Mouse (Mus musculus): ENCODE measurements around the gene Rpl9-ps6. TPM values are rescaled to one million over a fixed set of nuclear protein-coding genes. Genes with fewer than 3 reads are reported as not detected.
"Not testable (repeated sequence)": the region's sequence is repeated elsewhere in the genome, so short reads cannot be mapped to it uniquely, and the experiment has no call there.

Gene Rpl9-ps6
- polyA plus RNA-seq, 1 experiment from 2014 or later, result 101 TPM

DNA sequence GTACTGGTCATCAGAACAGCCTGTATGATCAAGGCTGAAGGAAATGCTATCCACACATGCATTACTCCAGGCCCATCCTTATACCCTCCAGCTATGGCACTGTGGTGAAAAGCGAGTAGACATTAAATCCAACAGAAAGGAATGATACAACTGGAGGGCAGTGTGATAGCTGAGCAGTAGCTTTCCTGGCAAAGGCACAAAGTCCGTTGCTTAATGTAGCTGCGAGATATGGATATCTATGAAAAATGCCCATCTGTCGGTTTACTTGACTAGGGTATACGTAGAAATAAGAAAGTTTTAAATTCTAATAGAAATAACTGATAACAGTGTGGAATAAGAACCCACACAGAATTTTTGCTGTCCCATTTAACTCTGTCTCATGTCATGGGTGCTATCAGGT lies 13.9 kb upstream of the Rpl9-ps6 start:
- peaks cover 6% of the 10 kb centered on the region for H3K4me1 ChIP-seq
- H3K9ac ChIP-seq, result no peak overlapping the region
- no peak overlapping the region for H3K4me3 ChIP-seq
- H3K27ac ChIP-seq, result no peak overlapping the region
- WGBS, result 89% methylated on average over 5 of the region's 5 CpGs
- H3K27me3 ChIP-seq, result no peaks in the 10 kb centered on the region
- ATAC-seq, result no peak
- no peak overlapping the region for H3K4me2 ChIP-seq
- no peaks in the 10 kb centered on the region for H3K9me3 ChIP-seq (replicated peaks)
- no peaks in the 10 kb centered on the region for H3K36me3 ChIP-seq (ENCODE audit: poor library complexity, severe bottlenecking)

DNA sequence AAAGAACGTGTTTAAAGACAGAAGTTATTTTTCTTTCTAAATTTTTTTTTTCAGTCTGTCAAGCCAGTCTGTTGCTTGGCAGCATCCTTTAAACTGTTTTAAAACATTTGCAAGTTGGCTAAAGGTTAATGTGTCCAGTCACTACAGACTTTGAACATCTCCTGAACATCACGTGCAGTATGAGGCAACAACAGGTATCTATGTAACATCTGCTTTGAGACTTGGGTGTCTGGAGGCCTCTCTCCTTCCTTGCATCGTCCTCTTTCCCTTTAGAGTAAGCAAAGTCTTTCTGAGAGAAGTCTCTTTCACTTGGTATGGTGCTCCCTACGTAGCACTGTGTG lies 10.3 kb upstream of the Rpl9-ps6 start:
- no peak overlapping the region for H3K27ac ChIP-seq
- ATAC-seq, result no peak
- no peaks in the 10 kb centered on the region for H3K9me3 ChIP-seq (replicated peaks)
- H3K4me1 ChIP-seq, result no peaks in the 10 kb centered on the region
- no peaks in the 10 kb centered on the region for H3K27me3 ChIP-seq
- no peak overlapping the region for H3K4me3 ChIP-seq
- H3K9ac ChIP-seq, result no peak overlapping the region
- no peak overlapping the region for H3K4me2 ChIP-seq
- H3K36me3 ChIP-seq (ENCODE audit: poor library complexity, severe bottlenecking), result no peaks in the 10 kb centered on the region
- 82% methylated on average over 4 of the region's 4 CpGs for WGBS

DNA sequence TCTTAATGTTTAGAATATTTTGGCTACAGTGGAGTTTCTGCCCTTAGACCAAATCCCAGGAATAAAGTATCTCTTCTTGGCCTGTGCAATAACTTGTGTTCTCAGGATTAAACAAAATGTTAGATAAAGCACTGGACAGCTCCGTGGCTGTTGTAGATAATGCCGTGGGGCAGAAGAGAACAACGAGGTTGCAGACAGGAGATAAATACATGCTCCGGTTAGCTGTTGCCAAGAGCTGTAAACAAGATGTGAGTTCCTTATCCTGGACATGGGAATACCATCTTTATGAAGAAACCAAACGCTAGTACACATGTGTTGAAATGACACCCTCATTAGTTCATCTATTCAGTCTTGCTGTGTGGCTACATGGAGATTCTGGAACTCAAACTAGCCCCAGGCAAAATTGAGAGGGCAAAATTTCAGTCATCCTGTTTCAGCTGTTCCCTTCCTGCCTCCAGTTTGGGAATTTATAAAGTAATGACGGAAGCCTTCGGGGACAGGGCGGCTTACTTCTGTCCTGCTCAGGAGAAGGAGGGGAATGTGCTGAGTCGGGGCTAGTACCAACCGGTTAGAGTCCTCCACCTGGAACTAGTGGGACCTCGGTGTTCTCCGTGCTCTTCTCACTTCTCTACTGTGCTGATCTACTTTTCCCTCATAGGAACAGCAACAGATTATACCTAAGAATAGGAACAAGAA lies 9.8 kb upstream of the Rpl9-ps6 start:
- Histone ChIP-seq H3K27me3 (no peaks in the 10 kb centered on the region), H3K9ac (no peak overlapping the region), H3K9me3 (replicated peaks) (no peaks in the 10 kb centered on the region), H3K36me3 (ENCODE audit: poor library complexity, severe bottlenecking) (no peaks in the 10 kb centered on the region), H3K4me1 (no peaks in the 10 kb centered on the region), H3K4me2 (no peak overlapping the region), H3K4me3 (no peak overlapping the region), H3K27ac (no peak overlapping the region)
- no peak for ATAC-seq
- WGBS, result 90% methylated on average over 12 of the region's 12 CpGs

DNA sequence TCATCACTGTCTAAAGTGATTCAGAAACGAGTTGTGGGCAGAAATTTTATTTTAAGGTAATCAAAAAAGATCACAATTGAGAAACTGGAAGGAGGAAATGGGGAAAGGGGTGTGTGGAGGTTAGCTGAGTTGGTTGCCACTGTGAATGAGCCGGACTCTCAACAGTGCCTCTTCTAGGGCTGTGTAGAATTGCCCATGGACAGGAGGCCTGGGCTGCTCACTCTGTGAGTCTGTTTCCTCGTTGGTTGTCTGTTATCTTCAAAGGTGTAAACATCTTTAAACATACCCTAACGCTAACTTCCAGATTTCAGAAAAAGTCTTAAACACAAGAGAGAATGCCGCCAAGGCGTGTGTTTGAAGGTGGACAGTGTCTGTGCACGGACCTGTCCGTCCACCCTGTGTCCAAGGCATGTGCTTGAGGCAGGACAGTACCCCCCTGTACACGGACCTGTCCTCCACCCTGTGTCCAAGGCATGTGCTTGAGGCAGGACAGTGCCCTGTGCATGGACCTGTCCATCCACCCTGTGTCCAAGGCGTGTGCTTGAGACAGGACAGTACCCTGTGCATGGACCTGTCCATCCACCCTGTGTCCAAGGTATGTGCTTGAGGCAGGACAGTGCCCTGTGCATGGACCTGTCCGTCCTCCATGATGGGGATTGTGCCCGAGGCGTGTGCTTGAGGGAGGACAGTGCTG lies 4.3 kb upstream of the Rpl9-ps6 start:
- H3K27me3 ChIP-seq, result no peaks in the 10 kb centered on the region
- no peak overlapping the region for H3K4me2 ChIP-seq
- H3K9ac ChIP-seq, result no peak overlapping the region
- no peak overlapping the region for H3K4me3 ChIP-seq
- no peaks in the 10 kb centered on the region for H3K9me3 ChIP-seq (replicated peaks)
- no peaks in the 10 kb centered on the region for H3K36me3 ChIP-seq (ENCODE audit: poor library complexity, severe bottlenecking)
- no peak overlapping the region for H3K27ac ChIP-seq
- 90% methylated on average over 13 of the region's 13 CpGs for WGBS
- H3K4me1 ChIP-seq, result no peaks in the 10 kb centered on the region
- 0 out of 2 replicates have a peak, but pooled peaks have one; percentile 36 for ATAC-seq

DNA sequence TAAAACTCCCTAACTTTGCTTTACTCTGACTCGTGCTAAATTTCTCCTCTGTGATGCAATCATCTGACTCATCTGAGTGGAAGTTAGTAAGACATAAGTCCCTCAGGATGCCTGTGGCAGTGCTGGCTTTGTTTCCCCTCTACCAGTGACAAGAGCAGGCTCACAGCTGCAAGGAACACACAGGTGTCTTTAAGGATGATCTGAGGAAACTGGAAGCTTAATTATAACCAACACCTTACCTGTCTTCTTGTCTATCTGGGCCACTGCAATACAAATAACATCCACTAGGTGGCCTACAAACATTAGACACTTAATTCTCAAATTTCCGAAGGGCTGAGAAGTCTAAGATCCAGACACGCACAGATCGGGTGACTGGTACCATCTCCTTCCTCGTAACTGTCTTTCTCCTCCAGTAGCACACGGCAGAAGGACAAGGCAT lies 3.7 kb upstream of the Rpl9-ps6 start:
- ATAC-seq, result peak; percentile 57

DNA sequence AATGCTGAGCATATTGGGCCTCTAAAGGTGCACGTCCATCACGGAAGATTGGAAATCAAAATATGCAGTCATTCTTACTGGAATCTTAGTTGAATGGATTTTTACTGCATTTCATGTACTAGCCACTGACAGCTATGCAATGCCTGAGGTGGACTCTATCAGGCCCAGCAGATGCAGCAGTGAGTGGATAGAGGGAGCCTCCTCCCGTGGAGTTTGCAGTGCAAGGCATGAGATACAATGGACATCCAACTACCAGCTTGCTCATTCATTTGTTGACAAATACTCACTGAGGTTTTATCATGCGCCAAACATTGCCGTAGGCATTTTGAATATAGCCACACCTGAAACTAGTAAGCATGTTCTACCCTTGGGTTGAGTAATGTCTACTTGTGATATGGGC lies 947 bp upstream of the Rpl9-ps6 start:
- no peak overlapping the region for H3K4me2 ChIP-seq
- no peak for ATAC-seq
- no peak overlapping the region for H3K9ac ChIP-seq
- no peaks in the 10 kb centered on the region for H3K27me3 ChIP-seq
- H3K4me3 ChIP-seq, result no peak overlapping the region
- WGBS, result 97% methylated on average over 5 of the region's 5 CpGs
- no peaks in the 10 kb centered on the region for H3K36me3 ChIP-seq (ENCODE audit: poor library complexity, severe bottlenecking)
- no peak overlapping the region for H3K27ac ChIP-seq
- H3K9me3 ChIP-seq (replicated peaks), result no peaks in the 10 kb centered on the region
- no peaks in the 10 kb centered on the region for H3K4me1 ChIP-seq

More for the DNA sequence above, 3.7 kb upstream of the Rpl9-ps6 start:
- Histone ChIP-seq H3K9ac (no peak overlapping the region), H3K27ac (no peak overlapping the region), H3K4me2 (no peak overlapping the region), H3K4me1 (no peaks in the 10 kb centered on the region), H3K4me3 (no peak overlapping the region), H3K36me3 (ENCODE audit: poor library complexity, severe bottlenecking) (no peaks in the 10 kb centered on the region), H3K9me3 (replicated peaks) (no peaks in the 10 kb centered on the region), H3K27me3 (no peaks in the 10 kb centered on the region)
- WGBS, result 31% methylated on average over 6 of the region's 6 CpGs

DNA sequence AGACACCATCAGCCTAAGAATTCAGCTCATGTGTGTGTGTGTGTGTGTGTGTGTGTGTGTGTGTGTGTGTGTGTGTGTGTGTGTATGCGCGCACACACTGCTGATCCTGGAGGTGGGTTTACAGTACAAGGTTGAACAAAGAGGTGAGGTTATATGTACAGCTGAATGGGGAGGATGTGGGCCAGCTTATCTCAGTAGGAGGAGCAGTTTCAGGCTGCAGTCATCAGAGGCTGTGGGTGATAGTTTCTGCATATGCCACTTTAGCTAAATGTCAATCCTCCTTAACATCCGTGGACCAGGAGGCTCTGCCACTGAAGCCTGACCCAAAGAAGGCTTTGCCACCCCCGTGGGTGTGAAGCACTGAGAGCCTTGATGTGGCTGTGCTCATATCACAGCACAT lies 1.1 kb downstream of the Rpl9-ps6 start:
- WGBS, result 92% methylated on average over 4 of the region's 4 CpGs
- Histone ChIP-seq H3K9ac (no peak overlapping the region), H3K27me3 (no peaks in the 10 kb centered on the region)

DNA sequence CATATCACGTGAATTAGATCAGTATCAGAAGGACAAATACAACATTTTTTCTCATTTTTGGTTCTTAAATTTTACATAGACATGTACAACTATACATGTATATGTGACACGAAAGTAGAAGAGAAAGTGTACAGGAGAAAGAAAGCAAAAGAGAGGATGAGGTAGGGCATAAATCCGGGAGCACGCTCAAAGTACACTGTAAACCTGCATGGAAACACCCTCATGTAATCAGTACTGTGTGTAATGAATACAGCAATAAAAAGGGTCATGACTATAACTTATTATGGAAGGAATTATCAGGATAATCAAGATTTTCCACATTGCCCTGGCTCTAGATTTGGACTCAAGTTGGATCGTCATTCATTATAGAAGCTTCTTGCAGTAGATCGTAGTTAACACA lies 3.3 kb downstream of the Rpl9-ps6 start:
- Histone ChIP-seq H3K9me3 (replicated peaks) (no peaks in the 10 kb centered on the region), H3K27me3 (no peaks in the 10 kb centered on the region), H3K4me2 (no peak overlapping the region), H3K4me1 (no peaks in the 10 kb centered on the region), H3K27ac (no peak overlapping the region), H3K9ac (no peak overlapping the region), H3K4me3 (no peak overlapping the region), H3K36me3 (ENCODE audit: poor library complexity, severe bottlenecking) (no peaks in the 10 kb centered on the region)
- ATAC-seq, result no peak
- WGBS, result 93% methylated on average over 6 of the region's 6 CpGs

More for the DNA sequence above, 1.1 kb downstream of the Rpl9-ps6 start:
- H3K27ac ChIP-seq, result no peak overlapping the region
- ATAC-seq, result no peak
- H3K36me3 ChIP-seq (ENCODE audit: poor library complexity, severe bottlenecking), result no peaks in the 10 kb centered on the region
- H3K9me3 ChIP-seq (replicated peaks), result no peaks in the 10 kb centered on the region
- H3K4me2 ChIP-seq, result no peak overlapping the region
- H3K4me3 ChIP-seq, result no peak overlapping the region
- H3K4me1 ChIP-seq, result no peaks in the 10 kb centered on the region

DNA sequence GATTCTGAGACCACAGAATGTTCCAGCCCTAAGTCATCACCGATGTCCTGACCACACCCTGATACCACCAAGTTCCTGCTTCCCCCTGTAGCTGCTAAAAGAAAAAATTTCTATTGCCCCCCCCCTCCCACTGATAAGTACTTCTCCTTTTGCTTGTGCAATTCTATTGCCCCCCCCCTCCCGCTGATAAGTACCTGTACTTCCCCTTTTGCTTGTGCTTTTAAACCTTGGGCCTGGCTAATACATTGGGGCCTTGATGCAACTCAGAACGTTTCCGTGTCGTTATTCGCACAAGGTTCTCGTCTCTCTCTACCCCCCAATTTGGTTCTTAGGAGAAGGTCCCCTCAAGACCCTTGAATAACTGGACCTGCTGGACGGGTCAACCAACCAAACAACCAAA lies 8.7 kb downstream of the Rpl9-ps6 start:
- not testable (repeated sequence) for H3K27me3 ChIP-seq; H3K27ac ChIP-seq; H3K9ac ChIP-seq; H3K4me2 ChIP-seq; H3K4me1 ChIP-seq; ATAC-seq; H3K4me3 ChIP-seq; H3K9me3 ChIP-seq (replicated peaks); H3K36me3 ChIP-seq (ENCODE audit: poor library complexity, severe bottlenecking)
- 92% methylated on average over 8 of the region's 8 CpGs for WGBS

DNA sequence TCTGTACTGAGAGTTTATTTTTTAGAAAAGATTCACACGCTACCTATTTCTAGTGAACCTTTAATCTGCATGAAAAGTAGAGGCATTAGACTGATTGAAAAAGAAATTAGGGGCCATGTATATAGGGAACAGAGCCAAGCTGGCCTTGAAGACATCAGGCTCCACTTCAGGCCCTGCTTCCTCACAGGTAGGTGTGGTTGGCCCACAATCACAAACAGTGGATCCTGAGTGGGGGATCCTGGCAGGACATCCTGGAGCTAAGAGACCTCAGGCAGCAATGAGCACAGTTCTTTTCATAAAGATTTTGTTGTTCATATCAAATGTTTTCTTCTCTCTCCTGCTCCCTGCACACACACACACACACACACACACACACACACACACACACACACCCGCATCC lies 9.6 kb downstream of the Rpl9-ps6 start:
- Histone ChIP-seq H3K27ac (no peak overlapping the region), H3K27me3 (no peaks in the 10 kb centered on the region), H3K4me3 (no peak overlapping the region), H3K9ac (no peak overlapping the region), H3K4me2 (no peak overlapping the region), H3K36me3 (ENCODE audit: poor library complexity, severe bottlenecking) (no peaks in the 10 kb centered on the region), H3K9me3 (replicated peaks) (no peaks in the 10 kb centered on the region), H3K4me1 (no peaks in the 10 kb centered on the region)
- no peak for ATAC-seq
- 78% methylated on average over 2 of the region's 2 CpGs for WGBS

DNA sequence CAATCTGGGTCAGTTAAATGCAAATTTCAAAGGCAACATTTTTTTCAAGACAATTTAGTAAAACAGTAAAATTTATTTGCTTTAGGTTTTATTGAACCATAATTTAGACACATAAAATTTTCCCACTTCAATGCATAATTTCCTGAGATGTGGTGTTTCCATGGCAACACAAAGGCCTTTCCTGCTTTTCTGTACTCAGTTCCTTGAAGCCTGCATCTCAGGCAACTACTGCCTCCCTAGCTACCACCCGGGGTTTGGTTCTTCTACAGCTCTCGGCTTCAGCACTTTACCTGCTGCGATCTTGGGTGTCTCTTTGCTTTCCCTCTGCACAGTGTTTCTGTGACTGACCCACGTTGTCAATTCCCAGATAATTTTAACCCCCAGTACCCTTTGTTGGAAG lies 14.1 kb downstream of the Rpl9-ps6 start:
- no peak for ATAC-seq
- H3K27me3 ChIP-seq, result no peaks in the 10 kb centered on the region
- no peaks in the 10 kb centered on the region; the same call in 1 of the 2 replicates for H3K9me3 ChIP-seq (replicated peaks)
- no peak overlapping the region for H3K4me3 ChIP-seq
- WGBS, result 61% methylated on average over 4 of the region's 4 CpGs
- H3K9ac ChIP-seq, result no peak overlapping the region
- no peak overlapping the region for H3K4me2 ChIP-seq
- H3K4me1 ChIP-seq, result no peaks in the 10 kb centered on the region
- no peaks in the 10 kb centered on the region for H3K36me3 ChIP-seq (ENCODE audit: poor library complexity, severe bottlenecking)
- H3K27ac ChIP-seq, result no peak overlapping the region

DNA sequence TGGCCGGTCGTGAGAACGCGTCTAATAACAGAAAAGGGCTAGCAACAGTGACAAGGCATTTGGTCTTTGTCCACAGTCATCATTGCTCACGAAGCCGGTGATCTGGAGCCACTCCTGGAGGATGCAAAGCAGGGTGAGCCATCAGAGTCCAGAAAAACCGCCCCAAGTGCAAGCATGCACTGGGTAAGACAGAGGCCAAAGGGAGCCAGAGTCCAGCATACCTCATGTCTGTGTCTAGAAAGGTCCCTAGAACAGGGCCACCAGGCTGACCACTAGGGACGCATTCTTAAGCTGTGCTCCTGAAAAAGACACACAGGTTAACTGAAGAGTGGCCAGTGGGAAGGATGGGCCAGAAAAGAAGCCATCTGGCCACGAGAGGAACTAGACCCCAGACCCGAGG lies 17.4 kb downstream of the Rpl9-ps6 start:
- H3K9ac ChIP-seq, result no peak overlapping the region
- no peaks in the 10 kb centered on the region for H3K4me1 ChIP-seq
- no peaks in the 10 kb centered on the region; the same call in 1 of the 2 replicates for H3K9me3 ChIP-seq (replicated peaks)
- H3K27ac ChIP-seq, result no peak overlapping the region
- no peak for ATAC-seq
- no peak overlapping the region for H3K4me3 ChIP-seq
- H3K27me3 ChIP-seq, result no peaks in the 10 kb centered on the region
- no peak overlapping the region for H3K4me2 ChIP-seq
- H3K36me3 ChIP-seq (ENCODE audit: poor library complexity, severe bottlenecking), result no peaks in the 10 kb centered on the region
- WGBS, result 95% methylated on average over 10 of the region's 10 CpGs

DNA sequence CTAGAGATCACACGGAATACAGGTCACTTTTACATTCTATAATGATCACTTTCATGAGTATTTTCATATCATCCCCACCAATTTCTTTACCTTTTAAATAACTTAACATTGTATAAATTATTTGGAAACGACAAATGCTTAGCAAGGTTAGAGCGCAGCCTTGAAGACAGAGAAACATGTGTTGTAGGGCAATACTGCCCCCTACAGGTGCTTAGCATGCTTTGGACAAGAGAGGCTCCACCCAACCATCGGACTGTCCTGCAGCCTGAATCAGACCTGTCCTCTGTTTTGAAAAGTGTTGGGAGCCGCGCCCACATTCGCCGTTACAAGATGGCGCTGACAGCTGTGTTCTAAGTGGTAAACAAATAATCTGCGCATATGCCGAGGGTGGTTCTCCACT lies 24.8 kb downstream of the Rpl9-ps6 start:
- 96% methylated on average over 11 of the region's 11 CpGs for WGBS
- no peak for ATAC-seq
- H3K9ac ChIP-seq, result no peak overlapping the region

More for the DNA sequence above, 24.8 kb downstream of the Rpl9-ps6 start:
- Histone ChIP-seq H3K27me3 (no peaks in the 10 kb centered on the region), H3K36me3 (ENCODE audit: poor library complexity, severe bottlenecking) (no peaks in the 10 kb centered on the region), H3K4me3 (no peak overlapping the region), H3K4me2 (no peak overlapping the region), H3K4me1 (no peaks in the 10 kb centered on the region), H3K9me3 (replicated peaks) (no peaks in the 10 kb centered on the region), H3K27ac (no peak overlapping the region)

Measured in forebrain, embryonic 13.5 days (tissue).